ENCODE assay signal across 26 mouse cellular contexts in genomic region chr13:92533801-92534200, GRCm38 (mm10). TPM values are rescaled to one million over a fixed set of nuclear protein-coding genes. Genes with fewer than 3 reads are reported as not detected.
"Had no signal": no experiment of that assay in that cellular context is flagged by ENCODE, and none has a peak within 500 bp of the region (broad histone marks: within the 10 kb centered on the region; RNA-seq: fewer than 3 reads in every experiment).

No protein-coding gene starts in this region.

- ATAC-seq: hindbrain, postnatal 0 days; inflammation-experienced regulatory T-cells, adult 6 months; intestine, embryonic 16.5 days; liver, embryonic 12.5 days had no signal

- H3K27me3 ChIP-seq: limb, embryonic 12.5 days; limb, embryonic 15.5 days; liver, embryonic 12.5 days; lung, embryonic 15.5 days; megakaryocyte, embryonic 14.5 days; neural tube, embryonic 12.5 days; stomach, embryonic 15.5 days had no signal

- H3K4me3 ChIP-seq: limb, embryonic 12.5 days; limb, embryonic 15.5 days; liver, embryonic 12.5 days; liver, embryonic 15.5 days; lung, embryonic 15.5 days; megakaryocyte, embryonic 14.5 days; neural tube, embryonic 12.5 days; stomach, embryonic 15.5 days had no signal

- H3K9ac ChIP-seq: limb, embryonic 12.5 days; limb, embryonic 15.5 days; liver, embryonic 12.5 days; liver, embryonic 15.5 days; lung, embryonic 15.5 days; neural tube, embryonic 12.5 days; stomach, embryonic 15.5 days had no signal

- H3K27ac ChIP-seq: hindbrain, postnatal 0 days; limb, embryonic 12.5 days; limb, embryonic 15.5 days; liver, embryonic 12.5 days; liver, embryonic 15.5 days; lung, embryonic 15.5 days; neural tube, embryonic 12.5 days; stomach, embryonic 15.5 days had no signal

- DNase-seq: kidney, adult 18-20 months; kidney, adult 9 months; kidney, postnatal 14 days; kidney, postnatal 4 days; left cerebral cortex, postnatal 4 days; midbrain, embryonic 14.5 days; retina, postnatal 1 day; right cerebral cortex, postnatal 25 days; spleen, adult 18-20 months; thymus, adult 18-20 months; thymus, postnatal 36 days had no signal

- H3K36me3 ChIP-seq: limb, embryonic 12.5 days; limb, embryonic 15.5 days; liver, embryonic 12.5 days; liver, embryonic 15.5 days; lung, embryonic 15.5 days; neural tube, embryonic 12.5 days; stomach, embryonic 15.5 days had no signal

- H3K4me2 ChIP-seq: limb, embryonic 12.5 days; limb, embryonic 15.5 days; liver, embryonic 12.5 days; liver, embryonic 15.5 days; lung, embryonic 15.5 days; midbrain, embryonic 11.5 days; neural tube, embryonic 12.5 days; stomach, embryonic 15.5 days had no signal

- H3K4me1 ChIP-seq: limb, embryonic 12.5 days; stomach, embryonic 15.5 days had no signal

- H3K9me3 ChIP-seq: limb, embryonic 12.5 days; limb, embryonic 15.5 days; liver, embryonic 12.5 days; liver, embryonic 15.5 days; lung, embryonic 15.5 days; megakaryocyte, embryonic 14.5 days; neural tube, embryonic 12.5 days; stomach, embryonic 15.5 days had no signal

RNA-seq across cellular contexts. Expression of gene Spz1, which starts 42.2 kb away (rescaled TPM):
- polyA plus RNA-seq: hindbrain, postnatal 0 days; inflammation-experienced regulatory T-cells, adult 6 months; intestine, embryonic 16.5 days; kidney, embryonic 16.5 days; limb, embryonic 12.5 days; limb, embryonic 15.5 days; liver, embryonic 12.5 days; liver, embryonic 15.5 days; lung, embryonic 15.5 days; midbrain, embryonic 11.5 days; midbrain, embryonic 14.5 days; midbrain, postnatal 0 days; neural tube, embryonic 12.5 days; stomach, embryonic 15.5 days; urinary bladder, adult 2 months had no signal

RNA-seq across cellular contexts. Expression of gene Fam151b, which starts 50.0 kb away (rescaled TPM):
- polyA plus RNA-seq: intestine, embryonic 16.5 days; liver, embryonic 12.5 days; liver, embryonic 15.5 days; midbrain, embryonic 11.5 days; neural tube, embryonic 12.5 days had no signal
